Mouse (Mus musculus): ENCODE measurements around the gene Kcne2. TPM values are rescaled to one million over a fixed set of nuclear protein-coding genes. Genes with fewer than 3 reads are reported as not detected.

Gene Kcne2
- total RNA-seq, 2 experiments from 2014 or later: not detected

DNA sequence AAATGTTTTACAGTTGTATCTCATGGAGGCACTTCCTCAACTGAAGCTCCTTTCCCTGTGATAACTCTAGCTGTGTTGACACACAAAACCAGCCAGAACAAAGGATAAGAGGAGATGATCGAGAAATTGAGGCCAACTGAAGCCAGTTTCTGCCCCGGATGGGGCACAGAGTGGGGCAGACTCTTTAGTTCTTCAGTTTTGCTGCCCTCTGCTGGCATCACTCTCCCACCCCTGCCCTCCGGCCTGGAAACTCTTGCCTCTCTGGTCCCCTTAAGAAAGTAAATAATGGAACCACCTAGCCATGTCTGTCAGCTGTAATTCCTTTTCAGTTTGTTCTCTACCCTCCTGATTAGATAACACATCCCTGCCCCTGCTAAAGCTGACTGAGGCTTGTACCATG, 15.8 kb downstream of the Kcne2 start:
- ATAC-seq (replicated peaks; ENCODE audit: poor library complexity, severe bottlenecking): no peak

DNA sequence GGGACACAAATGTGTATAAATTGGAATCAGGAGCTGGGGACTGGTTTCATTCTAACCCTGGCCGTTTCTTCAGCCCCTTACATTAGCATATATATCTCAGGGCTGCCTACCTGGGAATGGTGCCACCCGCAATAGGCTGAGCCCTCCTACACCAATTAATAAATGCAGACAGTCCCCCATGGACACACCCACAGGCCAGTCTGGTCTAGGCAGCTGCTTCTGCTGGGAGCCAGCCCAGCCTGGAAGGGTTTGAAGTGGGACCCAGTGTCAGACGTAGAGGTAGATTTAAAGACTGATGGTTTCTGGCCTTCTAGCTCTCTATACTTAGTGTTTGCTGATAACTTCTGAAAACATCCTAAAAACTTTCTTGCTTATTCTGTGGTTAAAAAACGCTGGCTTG, 16.9 kb downstream of the Kcne2 start:
- no peak for ATAC-seq (replicated peaks; ENCODE audit: poor library complexity, severe bottlenecking)

DNA sequence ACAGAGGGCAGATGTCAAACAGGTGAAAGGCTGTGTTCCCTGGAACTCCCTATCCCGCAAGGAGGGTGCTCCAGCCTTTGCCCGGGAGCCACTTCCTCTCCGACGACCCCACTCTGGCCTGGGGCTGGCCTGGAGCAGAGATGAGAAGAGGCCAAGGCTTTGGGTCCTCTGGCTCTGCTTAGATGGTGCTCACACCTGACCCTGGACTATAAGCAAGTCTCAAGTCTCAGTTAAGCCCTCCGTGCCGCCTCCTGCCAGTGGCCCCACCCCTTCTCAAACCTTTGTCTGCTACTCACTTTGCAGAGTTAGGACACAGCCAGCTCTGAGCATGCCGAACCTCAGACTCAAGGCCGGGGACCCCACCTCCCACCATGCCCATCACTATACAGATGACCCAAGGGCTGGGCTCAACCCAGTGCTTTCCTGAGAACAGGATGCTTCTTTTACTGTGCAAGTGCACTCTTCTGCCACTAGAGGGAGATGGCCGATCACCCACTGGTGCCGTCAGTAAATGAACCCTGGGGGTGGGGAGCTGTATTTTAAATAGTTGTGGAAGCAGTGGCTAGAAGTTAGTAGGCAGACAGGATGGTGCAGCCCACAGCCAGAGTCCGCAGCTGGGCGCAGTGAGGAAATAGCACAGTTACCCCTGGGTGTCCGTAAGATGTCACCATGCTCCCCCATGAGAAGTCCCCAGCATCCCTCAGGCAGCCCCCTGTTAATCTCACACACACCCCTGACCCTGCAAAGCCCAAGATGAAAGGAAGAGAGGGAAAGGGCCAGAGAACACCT, 22.0 kb downstream of the Kcne2 start:
- ATAC-seq (replicated peaks; ENCODE audit: poor library complexity, severe bottlenecking): peak; percentile 78

- ATAC-seq (replicated peaks; ENCODE audit: poor library complexity, severe bottlenecking): no peak
Observed at GRCm38 (mm10) chr16:92316049-92316738, 24.0 kb downstream of the Kcne2 start.

GRCm38 (mm10) chr16:92319353-92320109, 27.3 kb downstream of the Kcne2 start:
- peak; percentile 92 for ATAC-seq (replicated peaks; ENCODE audit: poor library complexity, severe bottlenecking)

- no peak for ATAC-seq (replicated peaks; ENCODE audit: poor library complexity, severe bottlenecking)
Observed at GRCm38 (mm10) chr16:92320361-92320760, 28.2 kb downstream of the Kcne2 start.

GRCm38 (mm10) chr16:92321341-92321740, 29.2 kb downstream of the Kcne2 start, which contains the start of gene Fam243:
Gene Fam243 (minus strand): TSS chr16:92321441.
- ATAC-seq (replicated peaks; ENCODE audit: poor library complexity, severe bottlenecking): no peak

DNA sequence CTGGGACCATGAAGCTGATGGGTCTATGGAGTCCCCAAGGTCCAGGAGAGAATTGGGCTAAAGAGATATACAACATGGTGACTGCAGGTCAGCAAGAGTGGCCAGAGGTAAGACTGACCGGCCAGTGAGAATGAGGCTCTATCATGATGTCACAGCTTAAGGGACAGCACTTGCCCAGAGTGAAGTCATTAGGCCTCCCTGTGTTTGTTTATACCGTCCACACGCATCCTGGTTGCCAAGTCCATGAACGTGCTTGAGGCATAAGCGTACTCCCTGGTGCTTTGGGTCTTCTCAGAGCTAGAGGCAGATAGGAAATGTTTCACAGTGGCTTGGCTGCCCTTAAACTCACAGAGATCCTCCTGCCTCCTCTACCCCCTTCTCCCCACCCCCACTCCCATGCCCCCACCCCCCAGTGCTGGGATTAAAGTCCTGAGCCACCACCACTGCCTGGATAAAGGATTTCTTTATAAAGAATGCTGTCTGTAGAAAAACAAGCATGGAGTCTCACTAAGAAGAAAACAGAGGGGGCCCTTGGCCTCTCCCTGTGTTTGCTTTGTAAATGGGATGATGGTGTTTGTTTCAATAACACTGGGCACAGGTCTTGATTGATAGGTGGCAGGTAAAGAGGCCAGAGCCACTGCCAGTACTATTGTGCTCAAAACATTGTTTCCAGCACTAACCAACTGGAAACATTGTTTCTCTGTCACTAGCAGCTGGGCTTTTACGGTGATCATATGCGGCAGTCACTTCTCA, 32.3 kb downstream of the Kcne2 start:
- ATAC-seq (replicated peaks; ENCODE audit: poor library complexity, severe bottlenecking): no peak

GRCm38 (mm10) chr16:92325062-92325406, 32.8 kb downstream of the Kcne2 start:
- no peak for ATAC-seq (replicated peaks; ENCODE audit: poor library complexity, severe bottlenecking)

DNA sequence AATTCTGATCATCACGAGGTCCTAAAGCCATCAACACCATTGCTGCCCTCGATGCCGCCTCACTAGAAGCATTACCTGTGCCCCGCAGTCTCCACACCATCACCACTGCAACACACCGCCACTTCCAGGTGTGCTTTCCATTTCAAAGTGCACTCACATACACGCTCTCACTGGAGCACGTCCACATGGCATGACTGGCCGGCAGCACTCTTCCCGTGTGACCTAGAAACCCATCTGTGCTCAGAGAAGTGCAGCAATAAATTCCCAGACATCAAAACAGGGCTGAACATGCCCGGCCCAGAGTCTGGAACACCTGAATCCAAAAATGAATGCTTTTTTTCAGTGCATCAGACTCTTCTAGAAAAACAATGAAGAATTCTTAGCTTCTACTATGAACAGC, 35.7 kb downstream of the Kcne2 start:
- ATAC-seq (replicated peaks; ENCODE audit: poor library complexity, severe bottlenecking): no peak

- no peak for ATAC-seq (replicated peaks; ENCODE audit: poor library complexity, severe bottlenecking)
Observed at GRCm38 (mm10) chr16:92330966-92331365, 38.8 kb downstream of the Kcne2 start.

GRCm38 (mm10) chr16:92334600-92334999, 42.4 kb downstream of the Kcne2 start:
- ATAC-seq (replicated peaks; ENCODE audit: poor library complexity, severe bottlenecking): no peak

GRCm38 (mm10) chr16:92336280-92336679, 44.1 kb downstream of the Kcne2 start:
- peak; percentile 87 for ATAC-seq (replicated peaks; ENCODE audit: poor library complexity, severe bottlenecking)

GRCm38 (mm10) chr16:92340612-92341511, 48.7 kb downstream of the Kcne2 start:
- ATAC-seq (replicated peaks; ENCODE audit: poor library complexity, severe bottlenecking): peak; percentile 60

DNA sequence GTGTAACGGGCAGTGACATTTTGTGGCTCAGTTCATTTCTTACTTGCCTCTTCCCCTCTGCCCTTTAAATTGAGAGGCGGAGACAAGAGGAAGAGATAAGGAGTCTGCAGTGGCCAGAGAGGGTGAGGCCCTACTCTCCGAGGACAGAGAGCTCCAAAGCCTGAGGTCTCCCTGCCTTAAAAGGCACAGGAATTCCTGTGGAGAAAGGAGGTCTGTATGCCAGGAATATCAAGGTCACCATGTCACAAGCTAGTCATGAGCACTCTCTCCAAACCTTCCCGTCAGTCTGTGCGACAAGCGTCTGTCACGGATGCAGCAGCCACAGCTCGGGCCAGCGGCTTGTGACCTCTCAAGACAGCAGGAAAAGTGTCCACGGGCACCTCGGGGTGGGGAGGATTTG, 53.0 kb downstream of the Kcne2 start:
- ATAC-seq (replicated peaks; ENCODE audit: poor library complexity, severe bottlenecking): no peak

GRCm38 (mm10) chr16:92346297-92346916, 54.2 kb downstream of the Kcne2 start:
- no peak for ATAC-seq (replicated peaks; ENCODE audit: poor library complexity, severe bottlenecking)

Data from granulocyte monocyte progenitor cell, adult 5-6 weeks (primary cell).